Mouse (Mus musculus) thymus, adult 2 months (tissue): ENCODE measurements around the gene Cnfn. TPM values are rescaled to one million over a fixed set of nuclear protein-coding genes. Genes with fewer than 3 reads are reported as not detected.

Experiments used
- DNase-seq: peaks from one replicate; pipeline ENCODE4 v3.0.0; 2021
- H3K27ac ChIP-seq: fragments of 200-500 bp; 2 replicates; pipeline ENCODE4 v1.5.1; 2012; ENCODE audit warnings: low read length, control low read depth; ENCODE audit not compliant: control insufficient read depth, insufficient read depth
- H3K27me3 ChIP-seq: fragments of 200-500 bp; 2 replicates; pipeline ENCODE4 v1.6.1; 2012; ENCODE audit warnings: mild to moderate bottlenecking, low read length, moderate library complexity, mixed read lengths; ENCODE audit not compliant: control insufficient read depth, insufficient read depth
- H3K36me3 ChIP-seq: fragments of 200-500 bp; 2 replicates; pipeline ENCODE4 v1.6.1; 2012; ENCODE audit warnings: mild to moderate bottlenecking, low read length, moderate library complexity; ENCODE audit not compliant: control insufficient read depth, insufficient read depth
- H3K4me1 ChIP-seq: fragments of 200-500 bp; replicated peaks from 2 replicates; pipeline ENCODE4 v1.6.1; 2012; ENCODE audit warnings: low read length; ENCODE audit not compliant: control insufficient read depth, insufficient read depth
- H3K4me3 ChIP-seq: fragments of 200-500 bp; 2 replicates; pipeline ENCODE4 v1.5.1; 2012; ENCODE audit warnings: mild to moderate bottlenecking, low read length, control low read depth, moderate library complexity; ENCODE audit not compliant: control insufficient read depth, insufficient read depth
- CTCF ChIP-seq: fragments of 200-500 bp; IDR thresholded peaks from 2 replicates; pipeline ENCODE4 v1.5.1; 2012; ENCODE audit warnings: mild to moderate bottlenecking, control low read depth, low read length, moderate library complexity, borderline replicate concordance; ENCODE audit not compliant: control insufficient read depth, poor library complexity, insufficient read depth; ENCODE audit errors: extremely low read depth
- POLR2A ChIP-seq: fragments of 200-500 bp; IDR thresholded peaks from 2 replicates; pipeline ENCODE4 v1.6.1; 2012; ENCODE audit warnings: mild to moderate bottlenecking, low read length, control low read depth, moderate library complexity; ENCODE audit not compliant: control insufficient read depth, poor library complexity, insufficient read depth; ENCODE audit errors: extremely low read depth
- WGBS: fragments of 180-500 bp; shearing (Covaris S2); methylation state at CpG from one replicate; pipeline ENCODE4 v1.1.7; 2018; 5-methylcytosine and 5-hydroxymethylcytosine counted together
- polyA plus RNA-seq: library from polyadenylated mRNA; depleted of rRNA; stranded (reverse); fragments of >200 nt; gene quantifications from 2 replicates; pipeline ENCODE4 v1.2.3, GENCODE M21; 2012

Cnfn gene
- polyA plus RNA-seq, 1 experiment = 20.6 TPM

DNA sequence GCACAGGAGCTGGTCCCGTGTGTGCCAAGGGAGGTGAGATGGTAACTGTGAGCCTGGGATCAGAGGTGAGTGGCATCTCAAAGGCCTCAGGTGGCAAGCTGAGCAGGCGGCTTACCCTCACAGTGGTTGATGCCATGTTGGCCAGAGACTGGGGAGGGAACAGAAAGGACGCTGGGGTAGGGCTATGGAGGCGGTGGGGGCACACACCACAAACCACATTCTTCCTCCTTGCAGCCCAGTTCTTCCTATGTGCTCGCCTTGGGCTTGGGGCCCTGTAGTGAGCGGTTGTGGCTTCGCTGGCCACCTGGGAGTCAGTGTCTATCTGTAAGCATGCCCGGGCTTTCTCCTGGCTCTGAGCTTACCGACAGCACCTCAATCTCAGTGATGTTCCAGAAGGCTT is 15.3 kb upstream of the Cnfn start:
- peaks cover 32% of the 10 kb centered on the region for H3K4me1 ChIP-seq
- H3K4me3 ChIP-seq = no peak overlapping the region
- 25% methylated on average over 9 of the region's 9 CpGs for WGBS
- no peak overlapping the region for H3K27ac ChIP-seq
- H3K27me3 ChIP-seq = no peaks in the 10 kb centered on the region
- peaks cover 11% of the 10 kb centered on the region; the same call in 1 of the 2 replicates for H3K36me3 ChIP-seq
- no peak for DNase-seq
- TF ChIP-seq POLR2A = no peak
- TF ChIP-seq CTCF = no peak

DNA sequence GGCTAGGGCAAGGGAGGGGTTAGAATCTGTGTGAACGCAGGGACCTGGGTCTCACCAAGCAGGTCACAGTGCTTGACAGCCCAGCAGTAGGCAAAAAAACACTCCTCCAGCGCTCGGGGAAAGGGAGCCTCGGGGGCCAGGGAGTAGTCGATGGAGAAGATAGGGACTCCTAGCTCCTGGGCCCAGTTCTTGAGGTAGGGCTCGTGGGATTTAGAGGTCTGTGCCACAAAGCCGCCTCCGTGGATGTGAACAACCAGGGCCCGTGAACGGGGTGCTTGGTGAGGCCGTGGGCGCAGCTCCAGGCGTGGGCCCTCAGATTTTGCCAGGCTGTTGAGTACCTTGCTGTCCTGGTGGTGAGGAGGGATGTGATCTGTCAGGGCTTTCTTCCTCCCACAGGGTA is 14.8 kb upstream of the Cnfn start:
- Histone ChIP-seq H3K4me3 (no peak overlapping the region), H3K27ac (no peak overlapping the region), H3K27me3 (no peaks in the 10 kb centered on the region), H3K4me1 (peaks cover 32% of the 10 kb centered on the region), H3K36me3 (peaks cover 11% of the 10 kb centered on the region; the same call in 1 of the 2 replicates)
- DNase-seq = no peak
- WGBS = 56% methylated on average over 13 of the region's 13 CpGs
- TF ChIP-seq POLR2A (no peak), CTCF (no peak)

DNA sequence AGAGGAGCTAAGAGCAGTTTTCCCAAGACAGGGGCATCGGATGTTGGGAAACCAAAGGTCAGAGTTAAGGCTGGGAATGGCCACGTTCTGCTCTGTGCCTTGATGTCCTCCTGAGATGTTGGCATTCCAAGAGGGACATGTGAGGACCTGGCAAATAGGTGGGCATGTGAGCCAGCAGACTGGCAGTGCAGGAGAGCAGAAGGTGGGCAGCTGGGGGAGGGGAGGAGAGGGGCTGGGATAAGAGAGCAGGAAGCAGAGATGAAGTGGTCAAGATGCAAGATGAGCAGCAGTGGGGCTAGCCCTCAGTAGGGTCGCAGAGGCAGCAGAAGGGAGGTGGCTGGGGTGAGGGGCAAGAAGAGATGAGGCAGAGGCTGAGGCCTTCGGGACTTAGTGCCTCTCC is 14.4 kb upstream of the Cnfn start:
- H3K4me3 ChIP-seq = no peak overlapping the region
- no peak overlapping the region for H3K27ac ChIP-seq
- WGBS = 89% methylated on average over 4 of the region's 4 CpGs
- H3K4me1 ChIP-seq = peaks cover 35% of the 10 kb centered on the region
- no peak for DNase-seq
- no peak for TF ChIP-seq POLR2A
- no peak for TF ChIP-seq CTCF
- no peaks in the 10 kb centered on the region for H3K27me3 ChIP-seq
- H3K36me3 ChIP-seq = peaks cover 11% of the 10 kb centered on the region; the same call in 1 of the 2 replicates

DNA sequence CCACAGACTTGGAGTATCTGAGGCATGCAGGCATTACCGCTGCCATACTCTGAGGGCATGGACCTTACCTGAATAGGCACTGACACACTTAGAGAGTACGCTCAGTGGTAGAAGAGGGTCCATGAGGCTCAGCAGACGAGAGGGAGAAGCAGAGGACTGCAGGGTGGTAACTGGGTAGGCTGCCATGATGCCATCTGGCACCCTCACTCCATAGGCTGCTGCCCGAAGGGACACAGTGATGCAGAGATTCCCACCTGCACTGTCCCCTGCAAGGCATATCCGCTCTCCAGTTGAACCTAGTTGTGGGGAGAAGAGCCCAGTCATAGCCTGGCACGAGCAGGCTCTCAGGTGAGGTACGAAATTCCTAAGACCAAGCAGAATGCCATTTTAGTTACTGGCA is 13.9 kb upstream of the Cnfn start:
- 94% methylated on average over 7 of the region's 7 CpGs for WGBS
- Histone ChIP-seq H3K27ac (no peak overlapping the region), H3K4me1 (peaks cover 35% of the 10 kb centered on the region), H3K27me3 (no peaks in the 10 kb centered on the region), H3K36me3 (peaks cover 11% of the 10 kb centered on the region; the same call in 1 of the 2 replicates), H3K4me3 (no peak overlapping the region)
- no peak for DNase-seq
- TF ChIP-seq POLR2A (no peak), CTCF (no peak)

DNA sequence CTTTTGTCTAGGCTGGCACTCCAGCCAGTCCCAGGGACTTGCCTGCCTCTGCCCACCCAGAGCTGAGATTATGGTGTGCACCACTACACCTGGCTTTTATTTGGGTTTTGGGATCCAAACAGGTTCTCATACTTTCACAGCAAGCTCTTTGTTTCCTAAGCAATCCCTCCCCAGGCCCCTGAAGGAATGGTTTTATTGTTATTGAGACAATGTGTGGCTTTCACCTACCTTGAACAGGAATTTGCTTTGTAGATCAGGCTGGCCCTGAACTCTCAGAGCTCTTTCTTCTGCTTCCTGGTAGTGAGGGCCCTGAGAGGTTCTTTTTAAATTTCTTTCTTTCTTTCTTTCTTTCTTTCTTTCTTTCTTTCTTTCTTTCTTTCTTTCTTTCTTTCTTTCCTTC is 13.0 kb upstream of the Cnfn start:
- Histone ChIP-seq H3K4me3 (no peak overlapping the region), H3K36me3 (peaks cover 3% of the 10 kb centered on the region; the same call in 1 of the 2 replicates), H3K4me1 (peaks cover 35% of the 10 kb centered on the region), H3K27me3 (no peaks in the 10 kb centered on the region), H3K27ac (no peak overlapping the region)
- DNase-seq = no peak
- TF ChIP-seq POLR2A (no peak), CTCF (no peak)

DNA sequence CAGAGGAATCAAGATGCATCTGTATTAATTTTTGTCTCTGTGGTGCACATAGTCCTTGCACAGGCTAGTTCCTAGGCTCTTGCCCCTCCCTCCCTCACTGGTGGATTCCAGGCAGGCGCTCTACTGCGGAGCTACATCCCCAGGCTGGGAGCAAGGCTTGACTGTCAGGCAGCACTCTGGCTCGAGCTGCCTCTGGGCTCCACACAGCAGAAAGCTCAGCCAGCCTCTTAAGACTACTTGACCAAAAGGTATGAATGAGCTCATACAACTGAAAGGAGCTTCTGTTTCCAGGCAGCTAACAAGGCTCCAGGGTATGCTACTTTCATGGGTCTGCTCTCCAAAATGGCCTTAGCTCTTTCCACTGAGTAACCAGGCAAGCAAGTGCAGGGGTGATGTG is 11.8 kb upstream of the Cnfn start:
- H3K27me3 ChIP-seq = no peaks in the 10 kb centered on the region
- WGBS = 88% methylated on average over 3 of the region's 3 CpGs
- H3K4me3 ChIP-seq = no peak overlapping the region
- H3K4me1 ChIP-seq = peaks cover 30% of the 10 kb centered on the region
- TF ChIP-seq CTCF (no peak), POLR2A (no peak)
- H3K27ac ChIP-seq = no peak overlapping the region
- no peaks in the 10 kb centered on the region for H3K36me3 ChIP-seq
- DNase-seq = no peak
